Mouse (Mus musculus): ENCODE results near the gene Hoxa1. TPM values are rescaled to one million over a fixed set of nuclear protein-coding genes. Genes with fewer than 3 reads are reported as not detected.
A peak's percentile ranks its signal among the peaks of the same experiment; 100 is the strongest.

Hoxa1 gene
- polyA plus RNA-seq, 1 experiment = 2.4 TPM

DNA sequence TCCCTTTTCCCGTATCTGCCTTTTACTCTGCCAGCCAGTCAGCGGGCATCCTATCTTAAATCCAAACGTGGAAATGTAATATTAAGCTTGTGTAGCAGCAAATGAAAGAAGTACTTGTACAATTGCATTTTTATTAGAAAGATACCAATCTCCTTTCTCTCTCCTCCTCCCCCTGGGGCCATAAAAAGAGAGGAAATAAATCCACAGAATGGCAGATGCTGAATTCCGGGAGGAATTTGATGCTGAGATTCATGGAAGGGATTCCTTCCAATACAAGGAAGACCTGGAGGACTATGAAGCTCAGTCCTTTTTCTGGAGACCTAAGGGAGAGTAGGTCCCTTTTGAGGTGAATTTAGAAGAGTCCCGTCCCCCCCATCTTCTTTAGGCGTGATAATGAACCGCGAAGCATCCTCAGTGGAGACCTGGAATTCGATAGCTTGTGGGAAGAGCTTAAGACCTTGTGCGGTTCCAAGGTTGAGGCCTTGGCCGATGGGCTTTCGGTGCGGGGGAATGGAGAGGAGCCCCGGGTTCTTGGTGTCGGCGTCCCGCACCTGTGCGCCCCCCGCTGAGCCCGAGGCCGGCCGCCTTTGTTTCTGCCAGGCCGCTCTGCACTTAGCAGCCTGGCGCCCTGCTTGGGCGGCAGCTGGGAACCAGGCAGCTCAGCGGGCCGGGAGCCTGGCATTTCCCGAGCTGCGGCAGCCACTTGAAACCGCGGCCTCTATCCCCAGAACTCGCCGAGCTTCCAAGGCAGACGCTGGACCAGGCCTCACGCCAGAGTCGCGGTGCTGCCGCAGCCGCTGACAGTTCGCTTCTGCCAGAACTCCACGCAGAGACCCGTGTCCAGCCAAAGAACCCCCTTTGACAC lies 10.3 kb upstream of the Hoxa1 start:
- TF ChIP-seq POLR2A (IDR thresholded peaks at IDR 0.05; ENCODE audit: low read depth, low read length) (no peak), CTCF (IDR thresholded peaks at IDR 0.05; ENCODE audit: borderline replicate concordance, insufficient read depth, low read length) (no peak)
- peaks cover 8% of the 10 kb centered on the region for H3K4me1 ChIP-seq (ENCODE audit: control insufficient read depth, insufficient read depth, low read length)
- H3K4me3 ChIP-seq (ENCODE audit: insufficient read depth, low read length) = peak overlapping the region; percentile 19; the same call in 1 of the 2 replicates
- H3K27ac ChIP-seq (ENCODE audit: insufficient read depth, low read length) = peak overlapping the region; percentile 79

DNA sequence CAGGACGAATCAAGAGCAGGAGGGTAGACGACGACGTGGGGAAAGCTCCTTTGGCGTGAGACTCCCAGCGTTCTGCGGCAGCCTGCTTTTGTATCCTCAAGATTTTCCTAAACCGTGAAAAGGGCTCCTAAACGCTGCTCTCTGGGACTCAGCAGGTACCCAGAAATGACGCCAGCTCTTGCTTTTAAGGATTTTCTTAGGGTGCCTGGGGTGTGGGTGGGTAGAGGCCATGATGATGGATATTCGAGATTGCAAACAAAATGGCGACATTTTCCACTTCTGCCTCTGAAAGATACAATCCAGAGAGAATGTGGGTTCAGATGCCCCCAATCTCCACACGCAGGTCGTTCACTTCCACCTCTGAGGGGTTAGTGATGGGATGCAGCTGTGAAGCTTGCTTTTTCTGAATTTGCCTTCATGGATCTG lies 9.6 kb upstream of the Hoxa1 start:
- H3K4me1 ChIP-seq (ENCODE audit: control insufficient read depth, insufficient read depth, low read length) = peaks cover 10% of the 10 kb centered on the region
- H3K4me3 ChIP-seq (ENCODE audit: insufficient read depth, low read length) = peak overlapping the region; percentile 19; the same call in 1 of the 2 replicates
- TF ChIP-seq CTCF (IDR thresholded peaks at IDR 0.05; ENCODE audit: borderline replicate concordance, insufficient read depth, low read length) (no peak), POLR2A (IDR thresholded peaks at IDR 0.05; ENCODE audit: low read depth, low read length) (no peak)
- H3K27ac ChIP-seq (ENCODE audit: insufficient read depth, low read length) = peak overlapping the region; percentile 79

DNA sequence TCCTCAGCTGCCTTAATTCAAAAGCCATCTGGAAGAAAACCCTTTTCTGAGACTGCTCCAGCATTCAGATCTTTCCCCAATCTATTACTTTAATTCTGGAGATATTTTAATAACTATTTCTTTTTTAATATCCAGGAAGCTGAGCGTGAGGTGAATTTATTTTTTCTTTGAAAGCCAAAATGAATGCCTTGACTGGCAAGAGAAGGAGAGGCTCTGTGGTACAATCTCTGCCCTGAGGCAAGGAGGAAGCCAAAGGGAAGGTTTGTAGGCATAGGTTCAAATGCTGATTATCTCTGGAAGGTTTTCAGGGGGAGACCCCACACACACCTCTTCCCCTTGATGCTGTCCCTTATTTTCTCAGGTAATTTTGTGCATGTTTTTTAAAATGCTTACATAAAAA lies 9.1 kb upstream of the Hoxa1 start:
- TF ChIP-seq POLR2A (IDR thresholded peaks at IDR 0.05; ENCODE audit: low read depth, low read length) (no peak), CTCF (IDR thresholded peaks at IDR 0.05; ENCODE audit: borderline replicate concordance, insufficient read depth, low read length) (no peak)
- H3K27ac ChIP-seq (ENCODE audit: insufficient read depth, low read length) = peak overlapping the region; percentile 79
- H3K4me1 ChIP-seq (ENCODE audit: control insufficient read depth, insufficient read depth, low read length) = peaks cover 10% of the 10 kb centered on the region
- H3K4me3 ChIP-seq (ENCODE audit: insufficient read depth, low read length) = peak overlapping the region; percentile 19; the same call in 1 of the 2 replicates

DNA sequence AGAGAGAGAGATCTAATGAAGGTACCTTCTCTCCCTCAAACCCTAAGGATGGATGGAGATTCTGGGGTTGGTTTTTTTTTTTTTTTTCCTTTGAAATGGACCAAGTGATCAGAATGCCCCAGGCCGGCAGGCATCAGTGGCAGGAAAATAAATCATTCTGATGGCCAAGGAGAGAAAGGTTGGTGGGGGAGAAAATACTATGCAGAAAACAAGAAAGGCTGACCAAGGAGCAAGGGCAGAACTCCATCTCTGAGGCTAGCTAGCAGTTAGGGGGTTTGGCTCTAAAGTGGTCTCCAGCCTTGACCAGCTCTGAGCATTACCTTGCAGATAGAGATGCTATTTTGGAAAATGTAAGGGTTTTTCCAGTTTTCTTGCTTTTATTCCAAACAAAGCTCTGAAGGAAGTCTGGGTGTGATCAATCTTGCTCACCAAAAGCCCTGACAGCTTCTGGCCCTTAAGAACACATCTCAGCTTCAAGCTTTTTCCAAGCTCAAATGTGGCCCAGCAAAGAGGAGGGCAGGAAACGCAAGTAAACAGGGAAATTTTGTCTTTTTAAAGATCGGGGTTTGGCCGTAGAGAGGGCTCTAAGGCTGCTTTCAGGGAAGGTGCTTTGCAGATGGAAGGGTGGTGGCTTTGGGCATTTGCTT lies 8.4 kb upstream of the Hoxa1 start:
- peaks cover 9% of the 10 kb centered on the region for H3K4me1 ChIP-seq (ENCODE audit: control insufficient read depth, insufficient read depth, low read length)
- TF ChIP-seq CTCF (IDR thresholded peaks at IDR 0.05; ENCODE audit: borderline replicate concordance, insufficient read depth, low read length) = no peak
- TF ChIP-seq POLR2A (IDR thresholded peaks at IDR 0.05; ENCODE audit: low read depth, low read length) = no peak
- 0 out of 2 replicates have a peak overlapping the region, but pooled peaks have one; percentile 3 for H3K4me3 ChIP-seq (ENCODE audit: insufficient read depth, low read length)
- H3K27ac ChIP-seq (ENCODE audit: insufficient read depth, low read length) = peak overlapping the region; percentile 79

DNA sequence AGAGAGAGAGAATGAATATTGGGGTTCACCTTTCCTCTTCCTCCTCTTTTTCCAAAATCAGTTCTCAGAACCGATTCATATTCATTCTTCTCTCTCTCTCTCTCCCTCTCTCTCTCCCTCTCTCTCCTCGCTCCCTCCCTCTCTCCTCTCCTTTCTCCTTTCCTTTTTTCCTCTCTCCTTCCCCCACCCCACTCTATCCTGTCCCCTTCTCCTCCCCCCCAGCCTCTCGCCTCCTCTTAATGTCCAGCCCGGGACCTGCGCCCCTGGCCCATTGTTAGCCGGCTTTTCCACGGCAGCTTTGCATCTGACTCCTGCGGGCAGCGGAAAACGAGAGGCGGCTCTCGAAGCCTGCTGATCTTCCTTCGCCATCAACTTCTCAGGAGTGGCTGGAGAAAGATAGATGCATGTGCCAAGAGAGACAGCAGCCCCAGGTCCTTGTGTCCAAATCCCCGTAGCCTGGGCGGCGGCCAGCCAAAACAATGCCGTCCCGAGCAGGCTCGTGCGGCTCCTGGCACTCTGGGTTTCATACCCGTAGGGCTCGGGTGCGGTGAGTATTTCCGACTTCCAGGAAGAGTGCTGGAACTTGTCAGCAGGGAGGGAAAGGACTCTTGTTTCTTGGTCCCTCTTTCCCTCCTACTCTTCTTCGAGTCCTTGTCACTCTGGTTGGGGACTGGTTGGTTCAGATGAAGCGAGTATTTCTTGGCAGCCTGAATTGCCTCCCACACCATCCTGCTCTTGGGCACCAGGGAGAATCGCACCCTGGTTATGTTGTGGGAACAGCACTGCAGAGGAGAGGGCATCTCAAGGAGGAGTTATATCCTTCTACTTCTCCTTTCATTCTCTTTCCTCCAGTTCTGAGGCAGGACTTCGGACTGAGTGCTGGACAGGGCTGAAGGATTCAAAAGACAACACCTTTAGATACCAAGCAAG lies 7.6 kb upstream of the Hoxa1 start:
- H3K4me1 ChIP-seq (ENCODE audit: control insufficient read depth, insufficient read depth, low read length) = 0 out of 2 replicates have a peak, but pooled peaks cover 2% of the 10 kb centered on the region
- TF ChIP-seq CTCF (IDR thresholded peaks at IDR 0.05; ENCODE audit: borderline replicate concordance, insufficient read depth, low read length) (no peak), POLR2A (IDR thresholded peaks at IDR 0.05; ENCODE audit: low read depth, low read length) (no peak)
- H3K27ac ChIP-seq (ENCODE audit: insufficient read depth, low read length) = peak overlapping the region; percentile 79
- peak overlapping the region; percentile 26 for H3K4me3 ChIP-seq (ENCODE audit: insufficient read depth, low read length)

DNA sequence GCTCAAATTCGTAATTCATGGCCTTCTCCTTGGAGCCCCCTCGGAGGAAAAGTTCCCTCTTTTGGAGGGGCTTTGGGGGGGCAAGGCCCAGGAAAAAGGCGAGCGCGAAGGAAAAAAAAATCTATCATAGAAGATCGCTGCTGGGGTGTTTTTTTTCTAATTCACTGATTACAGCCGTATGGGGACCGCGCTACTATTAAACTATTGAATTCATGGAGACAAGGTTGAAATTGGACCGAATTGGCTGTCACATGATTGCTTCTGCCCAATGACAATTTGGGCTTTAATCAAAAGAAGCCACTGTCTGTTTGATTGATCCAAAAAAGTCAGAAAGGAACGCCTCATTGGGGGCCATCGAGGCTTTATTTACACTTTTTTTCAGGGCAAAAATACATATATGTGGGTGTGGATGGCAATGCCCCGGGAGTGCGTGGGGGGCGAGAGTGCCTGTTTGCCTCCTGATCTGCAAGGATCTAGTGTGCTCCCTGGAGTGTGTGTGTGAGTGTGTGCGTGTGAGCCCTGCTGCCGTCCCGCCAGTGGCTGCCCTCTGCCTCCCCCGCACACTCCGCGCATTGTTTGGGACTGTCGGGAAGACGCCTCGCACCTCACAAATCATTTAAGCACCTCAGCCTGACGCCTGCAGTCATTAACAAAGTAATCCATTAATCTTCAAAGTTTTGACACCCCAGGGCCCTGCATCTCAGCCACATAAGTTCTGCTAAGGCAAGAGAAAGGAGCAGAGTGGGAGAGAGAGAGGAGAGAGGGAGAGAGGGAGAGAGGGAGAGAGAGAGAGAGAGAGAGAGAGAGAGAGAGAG lies 6.7 kb upstream of the Hoxa1 start, which contains the start of gene Hoxa2:
Hoxa2 (minus strand) TSS at position 206 of the 815 bp plus-strand sequence.
- peak within 1 kb of the TSS; percentile 47 for H3K4me3 ChIP-seq (ENCODE audit: insufficient read depth, low read length)
- H3K4me1 ChIP-seq (ENCODE audit: control insufficient read depth, insufficient read depth, low read length) = 0 out of 2 replicates have a peak, but pooled peaks cover 2% of the 10 kb centered on the region
- TF ChIP-seq POLR2A (IDR thresholded peaks at IDR 0.05; ENCODE audit: low read depth, low read length) (peak; percentile 35; the same call in 1 of the 2 replicates), CTCF (IDR thresholded peaks at IDR 0.05; ENCODE audit: borderline replicate concordance, insufficient read depth, low read length) (no peak)
- H3K27ac ChIP-seq (ENCODE audit: insufficient read depth, low read length) = peak within 1 kb of the TSS; percentile 79

DNA sequence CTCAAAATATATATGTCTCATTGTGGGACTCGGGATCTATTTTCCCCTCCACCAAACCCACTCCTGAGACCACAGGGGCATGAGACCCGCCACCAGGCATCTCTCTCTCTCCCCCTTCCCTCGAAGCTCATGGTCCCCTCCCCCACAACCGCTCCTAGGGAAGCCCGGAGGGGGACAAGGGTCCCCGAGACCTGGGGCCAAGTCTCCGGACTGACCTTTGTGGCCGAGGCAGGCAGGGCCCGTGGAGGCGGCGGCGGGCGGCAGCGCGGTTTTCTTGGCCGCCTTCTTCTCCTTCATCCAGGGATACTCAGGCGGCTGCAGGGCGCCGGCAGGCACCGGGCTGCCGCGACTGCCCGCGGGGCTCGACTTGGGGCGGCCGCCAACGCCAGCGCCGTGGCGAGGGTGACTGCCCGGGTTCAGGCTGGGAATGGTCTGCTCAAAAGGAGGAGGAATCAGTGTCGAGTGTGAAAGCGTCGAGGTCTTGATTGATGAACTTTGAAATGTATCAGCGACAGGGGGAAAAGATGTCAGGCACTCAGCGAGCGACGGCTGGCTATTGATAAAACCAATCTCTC lies 6.0 kb upstream of the Hoxa1 start:
- Histone ChIP-seq H3K27ac (ENCODE audit: insufficient read depth, low read length) (peak overlapping the region; percentile 79), H3K4me1 (ENCODE audit: control insufficient read depth, insufficient read depth, low read length) (0 out of 2 replicates have a peak, but pooled peaks cover 2% of the 10 kb centered on the region), H3K4me3 (ENCODE audit: insufficient read depth, low read length) (peak overlapping the region; percentile 47)
- TF ChIP-seq CTCF (IDR thresholded peaks at IDR 0.05; ENCODE audit: borderline replicate concordance, insufficient read depth, low read length) = no peak
- no peak; the same call in 1 of the 2 replicates for TF ChIP-seq POLR2A (IDR thresholded peaks at IDR 0.05; ENCODE audit: low read depth, low read length)

DNA sequence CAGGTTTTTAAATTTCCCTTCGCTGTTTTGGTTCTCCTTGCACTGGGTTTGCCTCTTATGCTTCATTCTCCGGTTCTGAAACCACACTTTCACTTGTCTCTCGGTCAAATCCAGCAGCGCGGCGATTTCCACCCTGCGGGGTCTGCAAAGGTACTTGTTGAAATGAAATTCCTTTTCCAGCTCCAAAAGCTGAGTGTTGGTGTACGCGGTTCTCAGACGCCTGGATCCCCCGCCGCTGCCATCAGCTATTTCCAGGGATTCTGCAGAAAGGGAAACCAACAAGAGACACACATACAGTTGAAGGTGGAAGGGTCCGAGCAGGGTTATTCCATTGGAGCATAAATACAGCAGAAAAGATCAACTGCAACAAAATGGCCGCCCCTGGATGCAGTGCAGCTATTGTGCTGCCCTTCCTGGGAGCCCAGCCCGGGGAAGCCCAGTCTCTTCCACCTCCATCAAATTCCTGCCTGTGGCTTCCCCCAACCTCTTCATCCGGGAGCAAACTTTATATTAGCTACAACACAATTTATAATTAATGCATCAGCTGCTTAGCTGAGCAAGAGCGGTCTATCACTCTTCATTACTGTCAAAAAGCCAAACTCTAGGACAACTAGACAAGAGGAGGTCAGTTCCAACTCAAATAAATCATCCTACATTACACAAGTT lies 5.4 kb upstream of the Hoxa1 start:
- Histone ChIP-seq H3K4me3 (ENCODE audit: insufficient read depth, low read length) (peak overlapping the region; percentile 47), H3K4me1 (ENCODE audit: control insufficient read depth, insufficient read depth, low read length) (0 out of 2 replicates have a peak, but pooled peaks cover 2% of the 10 kb centered on the region), H3K27ac (ENCODE audit: insufficient read depth, low read length) (peak overlapping the region; percentile 79)
- TF ChIP-seq POLR2A (IDR thresholded peaks at IDR 0.05; ENCODE audit: low read depth, low read length) (no peak), CTCF (IDR thresholded peaks at IDR 0.05; ENCODE audit: borderline replicate concordance, insufficient read depth, low read length) (no peak)
